Comparison of ENCODE assay signal across 32 mouse cellular contexts in the genomic region with DNA sequence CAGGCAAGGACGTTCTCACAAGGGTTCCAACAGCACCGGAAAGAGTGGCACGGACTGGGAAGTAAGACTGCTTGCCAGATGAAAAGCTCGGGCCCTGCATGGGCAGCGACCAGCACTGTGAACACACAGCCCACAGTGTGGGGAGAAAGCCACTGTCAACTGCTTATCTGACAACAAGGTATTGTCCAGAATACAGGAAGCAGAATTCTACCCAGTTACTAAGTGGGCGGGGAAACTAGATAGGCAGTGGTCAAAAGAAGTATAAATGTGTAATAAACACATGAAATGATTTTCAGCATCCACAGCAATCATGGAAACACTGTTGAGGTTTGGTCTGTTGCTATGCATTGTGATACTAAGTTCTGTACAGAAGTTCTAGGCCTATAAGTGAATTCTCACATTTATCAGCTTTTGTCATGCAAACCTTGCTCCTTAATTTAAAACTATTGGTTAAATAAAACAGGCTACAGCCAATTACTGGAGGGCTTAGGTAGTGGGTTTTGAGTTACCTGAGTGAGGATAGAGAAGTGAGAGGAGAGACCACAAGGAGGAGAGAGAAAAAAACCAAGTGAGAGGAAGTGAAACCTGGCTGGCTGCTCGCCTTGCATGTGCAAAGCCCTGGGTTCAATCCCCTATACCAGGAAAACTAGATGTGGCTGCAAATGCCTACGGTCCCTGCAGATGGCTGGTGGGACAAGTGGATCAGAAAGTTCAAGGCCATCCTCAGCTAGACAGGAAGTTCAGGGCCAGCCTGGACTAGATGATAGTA.
DNase-seq lines count a peak whose midpoint lies in the region; ATAC-seq and TF ChIP-seq lines count a peak whose summit lies in the region.
"Had no signal": no experiment of that assay in that cellular context is flagged by ENCODE, and none has a peak within 500 bp of the region (broad histone marks: within the 10 kb centered on the region; RNA-seq: fewer than 3 reads in every experiment).

No protein-coding gene starts in this region.

- H3K27me3 ChIP-seq in heart, embryonic 10.5 days (ENCODE audit: insufficient read depth, poor library complexity, severe bottlenecking) = no peaks in the 10 kb centered on the region
- no peaks in the 10 kb centered on the region for H3K27me3 ChIP-seq in spleen, adult 2 months (ENCODE audit: control insufficient read depth, insufficient read depth, low read length)
- H3K27me3 ChIP-seq: embryonic facial prominence, embryonic 12.5 days; kidney, embryonic 15.5 days; limb, embryonic 13.5 days; liver, embryonic 13.5 days; midbrain, embryonic 13.5 days; stomach, embryonic 15.5 days had no signal

- no peaks in the 10 kb centered on the region for H3K36me3 ChIP-seq in heart, embryonic 10.5 days
- H3K36me3 ChIP-seq in spleen, adult 2 months (ENCODE audit: control insufficient read depth, insufficient read depth, low read length) = no peaks in the 10 kb centered on the region
- H3K36me3 ChIP-seq: embryonic facial prominence, embryonic 12.5 days; kidney, embryonic 15.5 days; limb, embryonic 13.5 days; liver, embryonic 13.5 days; midbrain, embryonic 13.5 days; stomach, embryonic 15.5 days had no signal

- WGBS in heart, embryonic 10.5 days = 74% methylated on average over 8 of the region's 8 CpGs
- 47% methylated on average over 8 of the region's 8 CpGs for WGBS in spleen, adult 2 months

- H3K4me1 ChIP-seq in heart, embryonic 10.5 days = peaks cover 7% of the 10 kb centered on the region; the same call in 1 of the 2 replicates
- no peaks in the 10 kb centered on the region; the same call in 1 of the 2 replicates for H3K4me1 ChIP-seq in spleen, adult 2 months (ENCODE audit: control insufficient read depth, insufficient read depth, insufficient read length)
- H3K4me1 ChIP-seq: embryonic facial prominence, embryonic 12.5 days; kidney, embryonic 15.5 days; limb, embryonic 13.5 days; midbrain, embryonic 13.5 days; stomach, embryonic 15.5 days had no signal

- no peak overlapping the region for H3K4me3 ChIP-seq in heart, embryonic 10.5 days
- no peak overlapping the region for H3K4me3 ChIP-seq in spleen, adult 2 months (ENCODE audit: extremely low read depth, insufficient read depth, insufficient read length)
- H3K4me3 ChIP-seq: embryonic facial prominence, embryonic 12.5 days; kidney, embryonic 15.5 days; layer of hippocampus, adult 2 months; left cerebral cortex, adult 2 months; limb, embryonic 13.5 days; liver, embryonic 13.5 days; midbrain, embryonic 13.5 days; stomach, embryonic 15.5 days had no signal

- TF ChIP-seq POLR2A in spleen, adult 2 months (IDR thresholded peaks at IDR 0.05; ENCODE audit: low read depth, low read length) = no peak

- intact Hi-C loops in heart, postnatal 14 days (cut with DNase I) = no loop called here

- H3K9me3 ChIP-seq in heart, embryonic 10.5 days = no peaks in the 10 kb centered on the region
- H3K9me3 ChIP-seq: embryonic facial prominence, embryonic 12.5 days; kidney, embryonic 15.5 days; limb, embryonic 13.5 days; liver, embryonic 13.5 days; midbrain, embryonic 13.5 days; stomach, embryonic 15.5 days had no signal

- DNase-seq in heart, embryonic 10.5 days (ENCODE audit: low spot score) = no peak
- no peak for DNase-seq in heart, postnatal 14 days
- peak; percentile 43 to 59 for DNase-seq in spleen, adult 2 months (ENCODE audit: low read depth in 1 of 2, low spot score in 2 of 2)
- DNase-seq in spleen, adult 12 weeks (ENCODE audit: low spot score) = no peak
- DNase-seq in frontal cortex, postnatal 14 days (ENCODE audit: low spot score in 2 of 2) = no peak
- DNase-seq in left cerebral cortex, adult 9 months (ENCODE audit: low spot score in 2 of 2) = no peak
- no peak for DNase-seq in adrenal gland, adult 2 months
- DNase-seq: adrenal gland, adult 8-10 months; cerebellum, adult 8-10 months; cerebellum, postnatal 25 days; embryo, embryonic 11 days; gastrocnemius, postnatal 25 days; heart, adult 18-20 months; kidney, adult 18-20 months; kidney, postnatal 25 days; liver, embryonic 13.5 days; lung, adult 18-20 months; retina, postnatal 1 day; right cerebral cortex, postnatal 14 days; thymus, postnatal 14 days had no signal

- 0 out of 2 replicates have a peak overlapping the region, but pooled peaks have one; percentile 22 for H3K27ac ChIP-seq in heart, embryonic 10.5 days
- no peak overlapping the region for H3K27ac ChIP-seq in spleen, adult 2 months (ENCODE audit: insufficient read depth, low read length)
- H3K27ac ChIP-seq: embryonic facial prominence, embryonic 12.5 days; kidney, embryonic 15.5 days; layer of hippocampus, adult 2 months; left cerebral cortex, adult 2 months; limb, embryonic 13.5 days; liver, embryonic 13.5 days; midbrain, embryonic 13.5 days; stomach, embryonic 15.5 days had no signal

- TF ChIP-seq CTCF in spleen, adult 2 months (IDR thresholded peaks at IDR 0.05; ENCODE audit: extremely low read depth, insufficient read depth, insufficient read length, insufficient replicate concordance) = no peak

- ATAC-seq in megakaryocyte progenitor cell, adult 5-6 weeks (replicated peaks; ENCODE audit: poor library complexity) = peak; percentile 61
- ATAC-seq: activated CD4-positive, CD25-positive, alpha-beta regulatory T cell, adult 4 months; CD4-positive, CD25-positive, alpha-beta regulatory T cell, adult 4 months; hindbrain, embryonic 16.5 days; lung, postnatal 0 days; midbrain, embryonic 13.5 days had no signal

Comparison
In these comparisons a context has a peak if more than half of its experiments do, and no peak if none do; other contexts are left out.
1. DNase-seq: peak in spleen, adult 2 months (2 of 2); none in heart, embryonic 10.5 days (single experiment), heart, postnatal 14 days (0 of 2), spleen, adult 12 weeks (single experiment), frontal cortex, postnatal 14 days (0 of 2), left cerebral cortex, adult 9 months (0 of 2) and adrenal gland, adult 2 months (single experiment).